Mouse (Mus musculus) olfactory bulb, adult 2 months (tissue): ENCODE data around the gene Olfr1258.
"Not testable (repeated sequence)": the region's sequence is repeated elsewhere in the genome, so short reads cannot be mapped to it uniquely, and the experiment has no call there.

Source experiments
- CTCF ChIP-seq: fragments of 200-500 bp; IDR thresholded peaks from 2 replicates; pipeline ENCODE4 v1.5.1; 2012; ENCODE audit warnings: low read depth, mild to moderate bottlenecking, low read length, moderate library complexity; ENCODE audit not compliant: insufficient read depth
- POLR2A ChIP-seq: fragments of 200-500 bp; IDR thresholded peaks from 2 replicates; pipeline ENCODE4 v1.6.1; 2012; ENCODE audit warnings: mild to moderate bottlenecking, low read depth, low read length, moderate library complexity; ENCODE audit not compliant: insufficient read depth

- not testable (repeated sequence) for TF ChIP-seq CTCF, POLR2A
Observed at GRCm38 (mm10) chr2:89912616-89913015, 14.5 kb upstream of the Olfr1258 start.
